Mouse (Mus musculus): ENCODE measurements around the gene Igsf11. TPM values are rescaled to one million over a fixed set of nuclear protein-coding genes. Genes with fewer than 3 reads are reported as not detected.

The Igsf11 gene
- polyA plus RNA-seq, 1 experiment, result 0.47 TPM

- TF ChIP-seq MAX (IDR thresholded peaks at IDR 0.05; ENCODE audit: low read depth) (no peak), MYOD1 (IDR thresholded peaks at IDR 0.05; ENCODE audit: control insufficient read depth in 1 of 3, insufficient read length in 2 of 3, low read depth in 2 of 3) (no peak), E2F4 (IDR thresholded peaks at IDR 0.05; ENCODE audit: insufficient read depth) (no peak), REST (IDR thresholded peaks at IDR 0.05; ENCODE audit: insufficient read depth, insufficient read length) (no peak), USF1 (IDR thresholded peaks at IDR 0.05; ENCODE audit: low read depth) (no peak), MYOG (IDR thresholded peaks at IDR 0.05; ENCODE audit: control insufficient read depth in 1 of 3, insufficient read depth in 1 of 3, insufficient read length in 2 of 3, low read depth in 2 of 3) (no peak), SRF (IDR thresholded peaks at IDR 0.05; ENCODE audit: control insufficient read depth, insufficient read length, low read depth) (no peak), POLR2AphosphoS2 (IDR thresholded peaks at IDR 0.05; ENCODE audit: insufficient read length, low read depth) (no peak), CEBPB (IDR thresholded peaks at IDR 0.05; ENCODE audit: insufficient read depth, poor library complexity, severe bottlenecking) (no peak), POLR2A (IDR thresholded peaks at IDR 0.05; ENCODE audit: insufficient read length, low read depth) (no peak), TCF12 (IDR thresholded peaks at IDR 0.05; ENCODE audit: insufficient read depth, poor library complexity, severe bottlenecking) (no peak), TCF3 (IDR thresholded peaks at IDR 0.05; ENCODE audit: insufficient read length, low read depth) (no peak)
Measured at GRCm38 (mm10) chr16:39019449-39019848, 127.0 kb downstream of the Igsf11 start.

GRCm38 (mm10) chr16:39025989-39026736 is 133.7 kb downstream of the Igsf11 start:
- no peaks in the 10 kb centered on the region for H3K79me2 ChIP-seq (ENCODE audit: control insufficient read depth, insufficient read depth)
- H3K27me3 ChIP-seq (ENCODE audit: control insufficient read depth, insufficient read depth, insufficient read length), result no peaks in the 10 kb centered on the region
- H3K36me3 ChIP-seq (ENCODE audit: control insufficient read depth, insufficient read depth), result no peaks in the 10 kb centered on the region
- H3ac ChIP-seq (ENCODE audit: control insufficient read depth, insufficient read length), result no peak overlapping the region
- no peak overlapping the region for H3K4me2 ChIP-seq (ENCODE audit: low read depth)
- no peak for TF ChIP-seq CEBPB (IDR thresholded peaks at IDR 0.05; ENCODE audit: insufficient read depth, poor library complexity, severe bottlenecking)
- TF ChIP-seq SRF (IDR thresholded peaks at IDR 0.05; ENCODE audit: control insufficient read depth, insufficient read length, low read depth), result no peak
- TF ChIP-seq MAX (IDR thresholded peaks at IDR 0.05; ENCODE audit: low read depth), result no peak
- TF ChIP-seq MYOG (IDR thresholded peaks at IDR 0.05; ENCODE audit: control insufficient read depth in 1 of 3, insufficient read depth in 1 of 3, insufficient read length in 2 of 3, low read depth in 2 of 3), result no peak
- no peak for TF ChIP-seq POLR2A (IDR thresholded peaks at IDR 0.05; ENCODE audit: insufficient read length, low read depth)
- no peak for TF ChIP-seq TCF12 (IDR thresholded peaks at IDR 0.05; ENCODE audit: insufficient read depth, poor library complexity, severe bottlenecking)
- no peak for TF ChIP-seq MYOD1 (IDR thresholded peaks at IDR 0.05; ENCODE audit: control insufficient read depth in 1 of 3, insufficient read length in 2 of 3, low read depth in 2 of 3)
- TF ChIP-seq USF1 (IDR thresholded peaks at IDR 0.05; ENCODE audit: low read depth), result no peak
- no peak for TF ChIP-seq REST (IDR thresholded peaks at IDR 0.05; ENCODE audit: insufficient read depth, insufficient read length)
- TF ChIP-seq TCF3 (IDR thresholded peaks at IDR 0.05; ENCODE audit: insufficient read length, low read depth), result no peak
- no peak for TF ChIP-seq E2F4 (IDR thresholded peaks at IDR 0.05; ENCODE audit: insufficient read depth)
- no peak for TF ChIP-seq POLR2AphosphoS2 (IDR thresholded peaks at IDR 0.05; ENCODE audit: insufficient read length, low read depth)
- no peak overlapping the region for H3K4me3 ChIP-seq

More at GRCm38 (mm10) chr16:39019449-39019848, 127.0 kb downstream of the Igsf11 start:
- no peaks in the 10 kb centered on the region for H3K27me3 ChIP-seq (ENCODE audit: control insufficient read depth, insufficient read depth, insufficient read length)
- H3K4me3 ChIP-seq, result no peak overlapping the region
- H3ac ChIP-seq (ENCODE audit: control insufficient read depth, insufficient read length), result no peak overlapping the region
- no peaks in the 10 kb centered on the region for H3K36me3 ChIP-seq (ENCODE audit: control insufficient read depth, insufficient read depth)
- H3K79me2 ChIP-seq (ENCODE audit: control insufficient read depth, insufficient read depth), result no peaks in the 10 kb centered on the region
- no peak overlapping the region for H3K4me2 ChIP-seq (ENCODE audit: low read depth)

GRCm38 (mm10) chr16:39031350-39031749 is 138.9 kb downstream of the Igsf11 start:
- no peaks in the 10 kb centered on the region for H3K27me3 ChIP-seq (ENCODE audit: control insufficient read depth, insufficient read depth, insufficient read length)
- TF ChIP-seq REST (IDR thresholded peaks at IDR 0.05; ENCODE audit: insufficient read depth, insufficient read length), result no peak
- no peak overlapping the region for H3K4me3 ChIP-seq
- H3ac ChIP-seq (ENCODE audit: control insufficient read depth, insufficient read length), result no peak overlapping the region
- no peak overlapping the region for H3K4me2 ChIP-seq (ENCODE audit: low read depth)
- no peaks in the 10 kb centered on the region for H3K36me3 ChIP-seq (ENCODE audit: control insufficient read depth, insufficient read depth)
- H3K79me2 ChIP-seq (ENCODE audit: control insufficient read depth, insufficient read depth), result no peaks in the 10 kb centered on the region

- Histone ChIP-seq H3K4me3 (no peak overlapping the region), H3K36me3 (ENCODE audit: control insufficient read depth, insufficient read depth) (no peaks in the 10 kb centered on the region), H3K4me2 (ENCODE audit: low read depth) (no peak overlapping the region), H3ac (ENCODE audit: control insufficient read depth, insufficient read length) (no peak overlapping the region), H3K79me2 (ENCODE audit: control insufficient read depth, insufficient read depth) (no peaks in the 10 kb centered on the region), H3K27me3 (ENCODE audit: control insufficient read depth, insufficient read depth, insufficient read length) (no peaks in the 10 kb centered on the region)
- TF ChIP-seq TCF12 (IDR thresholded peaks at IDR 0.05; ENCODE audit: insufficient read depth, poor library complexity, severe bottlenecking), result no peak
- no peak for TF ChIP-seq MYOD1 (IDR thresholded peaks at IDR 0.05; ENCODE audit: control insufficient read depth in 1 of 3, insufficient read length in 2 of 3, low read depth in 2 of 3)
Measured at GRCm38 (mm10) chr16:39037257-39037656, 144.8 kb downstream of the Igsf11 start.

- Histone ChIP-seq H3K79me2 (ENCODE audit: control insufficient read depth, insufficient read depth) (no peaks in the 10 kb centered on the region), H3K4me3 (no peak overlapping the region), H3K27me3 (ENCODE audit: control insufficient read depth, insufficient read depth, insufficient read length) (no peaks in the 10 kb centered on the region), H3K36me3 (ENCODE audit: control insufficient read depth, insufficient read depth) (no peaks in the 10 kb centered on the region), H3K4me2 (ENCODE audit: low read depth) (no peak overlapping the region), H3ac (ENCODE audit: control insufficient read depth, insufficient read length) (no peak overlapping the region)
- TF ChIP-seq E2F4 (IDR thresholded peaks at IDR 0.05; ENCODE audit: insufficient read depth), result no peak
- no peak for TF ChIP-seq MAX (IDR thresholded peaks at IDR 0.05; ENCODE audit: low read depth)
- TF ChIP-seq MYOD1 (IDR thresholded peaks at IDR 0.05; ENCODE audit: control insufficient read depth in 1 of 3, insufficient read length in 2 of 3, low read depth in 2 of 3), result no peak
- no peak for TF ChIP-seq MYOG (IDR thresholded peaks at IDR 0.05; ENCODE audit: control insufficient read depth in 1 of 3, insufficient read depth in 1 of 3, insufficient read length in 2 of 3, low read depth in 2 of 3)
- TF ChIP-seq POLR2A (IDR thresholded peaks at IDR 0.05; ENCODE audit: insufficient read length, low read depth), result no peak
Measured at GRCm38 (mm10) chr16:39044381-39044780, 151.9 kb downstream of the Igsf11 start.
